In genomic region chr5:137025132-137025531, GRCm38 (mm10) we compare ENCODE assay signal across 7 mouse cellular contexts. TPM values are rescaled to one million over a fixed set of nuclear protein-coding genes. Genes with fewer than 3 reads are reported as not detected.
DNase-seq lines count a peak whose midpoint lies in the region; ATAC-seq and TF ChIP-seq lines count a peak whose summit lies in the region.

No protein-coding gene starts in this region.

- no peaks in the 10 kb centered on the region for H3K9me3 ChIP-seq in hindbrain, embryonic 13.5 days

- peaks cover 25% of the 10 kb centered on the region for H3K4me1 ChIP-seq in hindbrain, embryonic 13.5 days (replicated peaks)

- peak; percentile 97 for TF ChIP-seq CTCF in left cerebral cortex, adult 2 months (IDR thresholded peaks at IDR 0.05)

- H3K9ac ChIP-seq in hindbrain, embryonic 13.5 days: no peak overlapping the region

- H3K27me3 ChIP-seq in hindbrain, embryonic 13.5 days: peaks cover 72% of the 10 kb centered on the region

- intact Hi-C loops in left cerebral cortex, adult 2 months (cut with DNase I): loop anchor here (1.0 kb wide), 1 partner anchor 82 kb away; no protein-coding TSS in a partner anchor

- no peaks in the 10 kb centered on the region for H3K36me3 ChIP-seq in hindbrain, embryonic 13.5 days

- H3K4me3 ChIP-seq in hindbrain, embryonic 13.5 days: peak overlapping the region; percentile 27
- peak overlapping the region; percentile 30 for H3K4me3 ChIP-seq in left cerebral cortex, adult 2 months

- 0% methylated on average over 23 of the region's 23 CpGs for WGBS in hindbrain, embryonic 13.5 days

- peak; percentile 90 for DNase-seq in ZHBTc4 (ENCODE audit: low read depth, low spot score)
- peak; percentile 78 for DNase-seq in cerebellum, adult 8-10 months
- peak; percentile 57 for DNase-seq in forelimb bud, embryonic 11.5 days (ENCODE audit: low read depth, low spot score)
- DNase-seq in left cerebral cortex, adult 2 months (ENCODE audit: extremely low spot score in 1 of 2, low spot score in 2 of 2): peak; percentile 82 to 93
- peak; percentile 76 for DNase-seq in mesoderm, embryonic 11.5 days (ENCODE audit: low read depth, low spot score)
- peak; percentile 84 for DNase-seq in right cerebral cortex, postnatal 25 days

- H3K4me2 ChIP-seq in hindbrain, embryonic 13.5 days: peak overlapping the region; percentile 47

- no peak for ATAC-seq in hindbrain, embryonic 13.5 days (ENCODE audit: low FRiP score)

- no peak overlapping the region for H3K27ac ChIP-seq in hindbrain, embryonic 13.5 days
- 0 out of 2 replicates have a peak overlapping the region, but pooled peaks have one; percentile 8 for H3K27ac ChIP-seq in left cerebral cortex, adult 2 months

RNA-seq across cellular contexts. Expression of gene Vgf, which starts 1.1 kb away (rescaled TPM):
- polyA plus RNA-seq in hindbrain, embryonic 13.5 days (2015; fragmentation: Nextera tagmentation; extraction: Ambion mirVana): 1.6 and 1.9 TPM in 2 replicates
- total RNA-seq in left cerebral cortex, adult 2 months (2021): 100 to 1,000 TPM; 433 to 446 TPM

RNA-seq across cellular contexts. Expression of gene Ap1s1, which starts 20.8 kb away (rescaled TPM):
- 220 and 236 TPM in 2 replicates for polyA plus RNA-seq in hindbrain, embryonic 13.5 days (2015; fragmentation: Nextera tagmentation; extraction: Ambion mirVana)
- total RNA-seq in left cerebral cortex, adult 2 months (2021): 100 to 1,000 TPM; 349 to 354 TPM

RNA-seq across cellular contexts. Expression of gene Znhit1, which starts 37.3 kb away (rescaled TPM):
- polyA plus RNA-seq in hindbrain, embryonic 13.5 days (2015; fragmentation: Nextera tagmentation; extraction: Ambion mirVana): 107 and 109 TPM in 2 replicates
- 10 to 100 TPM; 82.0 to 91.0 TPM for total RNA-seq in left cerebral cortex, adult 2 months (2021)

RNA-seq across cellular contexts. Expression of gene Plod3, which starts 38.3 kb away (rescaled TPM):
- polyA plus RNA-seq in hindbrain, embryonic 13.5 days (2015; fragmentation: Nextera tagmentation; extraction: Ambion mirVana): 34.0 and 38.1 TPM in 2 replicates
- 10 to 100 TPM; 38.7 to 39.1 TPM for total RNA-seq in left cerebral cortex, adult 2 months (2021)

RNA-seq across cellular contexts. Expression of gene Serpine1, which starts 46.9 kb away (rescaled TPM):
- polyA plus RNA-seq in hindbrain, embryonic 13.5 days (2015; fragmentation: Nextera tagmentation; extraction: Ambion mirVana): 0.06 and 0.16 TPM in 2 replicates
- 1 to 10 TPM in 1 of 2 experiments, under 1 TPM in 1; 0.91 to 1.1 TPM for total RNA-seq in left cerebral cortex, adult 2 months (2021)
